Comparison of ENCODE assay signal across 21 mouse cellular contexts in genomic region chr13:34612402-34612801, GRCm38 (mm10). TPM values are rescaled to one million over a fixed set of nuclear protein-coding genes. Genes with fewer than 3 reads are reported as not detected.
DNase-seq lines count a peak whose midpoint lies in the region; ATAC-seq and TF ChIP-seq lines count a peak whose summit lies in the region.
"Had no signal": no experiment of that assay in that cellular context is flagged by ENCODE, and none has a peak within 500 bp of the region (broad histone marks: within the 10 kb centered on the region; RNA-seq: fewer than 3 reads in every experiment).

No protein-coding gene starts in this region.

- no peaks in the 10 kb centered on the region for H3K27me3 ChIP-seq in lung, postnatal 0 days (replicated peaks; ENCODE audit: insufficient read depth, low read length)
- no peaks in the 10 kb centered on the region for H3K27me3 ChIP-seq in neural tube, embryonic 15.5 days (replicated peaks)
- H3K27me3 ChIP-seq: embryonic facial prominence, embryonic 12.5 days; heart, embryonic 13.5 days; limb, embryonic 13.5 days had no signal

- no peaks in the 10 kb centered on the region for H3K9me3 ChIP-seq in lung, postnatal 0 days (ENCODE audit: low read length)
- no peaks in the 10 kb centered on the region for H3K9me3 ChIP-seq in neural tube, embryonic 15.5 days (replicated peaks)
- H3K9me3 ChIP-seq: embryonic facial prominence, embryonic 12.5 days; G1E; heart, embryonic 13.5 days; limb, embryonic 13.5 days had no signal

- no peaks in the 10 kb centered on the region for H3K36me3 ChIP-seq in lung, postnatal 0 days (ENCODE audit: insufficient read depth, low read length)
- no peaks in the 10 kb centered on the region for H3K36me3 ChIP-seq in neural tube, embryonic 15.5 days
- H3K36me3 ChIP-seq: embryonic facial prominence, embryonic 12.5 days; G1E; heart, embryonic 13.5 days; limb, embryonic 13.5 days had no signal

- ATAC-seq in lung, postnatal 0 days = peak; percentile 25; the same call in 1 of the 2 replicates
- ATAC-seq in neural tube, embryonic 15.5 days (ENCODE audit: low FRiP score) = no peak
- ATAC-seq: CD4-positive, CD25-positive, alpha-beta regulatory T cell, adult 4 months; intestine, embryonic 16.5 days had no signal

- TF ChIP-seq EP300 in lung, postnatal 0 days (IDR thresholded peaks at IDR 0.05) = no peak

- H3K4me3 ChIP-seq in lung, postnatal 0 days (ENCODE audit: low read depth, low read length) = no peak overlapping the region
- no peak overlapping the region for H3K4me3 ChIP-seq in neural tube, embryonic 15.5 days (replicated peaks)
- H3K4me3 ChIP-seq: embryonic facial prominence, embryonic 12.5 days; heart, embryonic 13.5 days; limb, embryonic 13.5 days had no signal

- DNase-seq in cerebellum, postnatal 10 days = peak; percentile 60 to 64
- no peak for DNase-seq in cerebellum, adult 9-10 months
- peak; percentile 17 for DNase-seq in gastrocnemius, postnatal 25 days
- DNase-seq in gastrocnemius, adult 8-10 months (ENCODE audit: low spot score in 2 of 2) = no peak
- peak; percentile 33 for DNase-seq in lung, postnatal 0 days (ENCODE audit: low spot score)
- DNase-seq in lung, postnatal 36 days = no peak
- peak; percentile 24 for DNase-seq in heart, postnatal 25 days (ENCODE audit: low spot score)
- DNase-seq: cerebellum, adult 11 months; retina, postnatal 1 day; right cerebral cortex, postnatal 4 days; thymus, postnatal 14 days had no signal

- no peak overlapping the region for H3K27ac ChIP-seq in lung, postnatal 0 days (ENCODE audit: low read length)
- H3K27ac ChIP-seq in neural tube, embryonic 15.5 days (replicated peaks) = no peak overlapping the region
- H3K27ac ChIP-seq: embryonic facial prominence, embryonic 12.5 days; heart, embryonic 13.5 days; hindbrain, embryonic 14.5 days; limb, embryonic 13.5 days; liver, embryonic 14.5 days had no signal

- TF ChIP-seq CTCF in lung, postnatal 0 days (IDR thresholded peaks at IDR 0.05) = no peak

- 67% methylated on average over 2 of the region's 2 CpGs for WGBS in lung, postnatal 0 days
- 83% methylated on average over 2 of the region's 2 CpGs for WGBS in neural tube, embryonic 15.5 days

- intact Hi-C loops in heart, postnatal 25 days (cut with DNase I) = no loop called here

- H3K4me2 ChIP-seq in lung, postnatal 0 days (replicated peaks; ENCODE audit: low read depth, low read length) = no peak overlapping the region
- H3K4me2 ChIP-seq in neural tube, embryonic 15.5 days = no peak overlapping the region
- H3K4me2 ChIP-seq: embryonic facial prominence, embryonic 12.5 days; heart, embryonic 13.5 days; hindbrain, embryonic 14.5 days; limb, embryonic 13.5 days; midbrain, embryonic 11.5 days had no signal

- H3K9ac ChIP-seq in lung, postnatal 0 days (replicated peaks; ENCODE audit: low read depth) = no peak overlapping the region
- no peak overlapping the region for H3K9ac ChIP-seq in neural tube, embryonic 15.5 days (replicated peaks)
- H3K9ac ChIP-seq: embryonic facial prominence, embryonic 12.5 days; heart, embryonic 13.5 days; hindbrain, embryonic 14.5 days; limb, embryonic 13.5 days; liver, embryonic 14.5 days had no signal

- H3K4me1 ChIP-seq in lung, postnatal 0 days (ENCODE audit: insufficient read depth, low read depth, low read length) = no peaks in the 10 kb centered on the region
- no peaks in the 10 kb centered on the region for H3K4me1 ChIP-seq in neural tube, embryonic 15.5 days
- H3K4me1 ChIP-seq: embryonic facial prominence, embryonic 12.5 days; heart, embryonic 13.5 days; limb, embryonic 13.5 days had no signal

RNA-seq across cellular contexts. Expression of gene Pxdc1, which starts 40.9 kb away (rescaled TPM):
- total RNA-seq in gastrocnemius, postnatal 25 days (2021) = 1 to 10 TPM; 4.6 TPM
- 1 to 10 TPM; 3.2 to 5.4 (median 5.1) TPM for total RNA-seq in gastrocnemius, adult 8-10 months (2022)
- polyA plus RNA-seq in lung, postnatal 0 days (2015; fragmentation: Nextera tagmentation; extraction: Ambion mirVana) = 30.7 and 44.3 TPM in 2 replicates
- 10 to 100 TPM; 11.5 to 12.9 TPM for total RNA-seq in heart, postnatal 25 days (2021)
- polyA plus RNA-seq in neural tube, embryonic 15.5 days (2015; fragmentation: Nextera tagmentation; extraction: Ambion mirVana) = 8.9 and 9.8 TPM in 2 replicates
- polyA plus RNA-seq: G1E had no signal

Comparison
In these comparisons a context has a peak if more than half of its experiments do, and no peak if none do; other contexts are left out.
1. DNase-seq: peak in cerebellum, postnatal 10 days (2 of 2), gastrocnemius, postnatal 25 days (single experiment), lung, postnatal 0 days (single experiment) and heart, postnatal 25 days (single experiment); none in cerebellum, adult 9-10 months (single experiment), gastrocnemius, adult 8-10 months (0 of 2) and lung, postnatal 36 days (single experiment).